Mouse (Mus musculus) ES-E14 (cell line): ENCODE data around the gene Ifih1.

Source experiments
- CHD2 ChIP-seq: IDR thresholded peaks from 2 replicates; pipeline ENCODE4 v1.6.1; 2014; ENCODE audit warnings: mild to moderate bottlenecking, low read depth, low read length, inconsistent platforms
- HCFC1 ChIP-seq: IDR thresholded peaks from 2 replicates; pipeline ENCODE4 v1.6.1; 2012; ENCODE audit warnings: low read length, inconsistent platforms, borderline replicate concordance; ENCODE audit not compliant: insufficient read depth

DNA sequence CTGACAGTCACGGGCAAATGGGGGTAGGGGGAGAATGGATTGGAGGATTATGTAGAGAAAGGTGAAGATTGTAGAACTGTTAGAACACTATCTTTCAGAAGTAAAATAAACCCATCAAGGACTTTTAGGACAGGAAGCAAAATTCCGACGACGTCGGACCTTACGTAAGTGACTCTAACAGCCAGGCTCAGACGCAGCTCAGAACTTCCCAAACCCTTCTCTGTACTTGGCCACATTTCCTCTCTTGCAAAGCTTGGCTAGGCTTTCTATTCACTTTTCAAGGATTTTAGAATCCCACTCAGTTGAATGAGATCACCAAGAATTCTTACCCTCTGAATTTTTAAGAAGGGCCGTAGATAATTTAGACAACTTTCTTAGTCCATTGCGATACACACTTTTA lies 89.7 kb downstream of the Ifih1 start:
- TF ChIP-seq CHD2 (no peak), HCFC1 (no peak)
